Mouse (Mus musculus): ENCODE results near the gene Chd1. TPM values are rescaled to one million over a fixed set of nuclear protein-coding genes. Genes with fewer than 3 reads are reported as not detected.
"Not testable (repeated sequence)": the region's sequence is repeated elsewhere in the genome, so short reads cannot be mapped to it uniquely, and the experiment has no call there.

Chd1 gene
- polyA plus RNA-seq, 1 experiment from 2014 or later, result 18.3 TPM

- H3K36me3 ChIP-seq (ENCODE audit: control insufficient read depth, insufficient read depth, low read length), result peaks cover 18% of the 10 kb centered on the region
- 50% methylated on average over 1 of the region's 1 CpGs for WGBS
- H3K4me1 ChIP-seq (replicated peaks; ENCODE audit: control insufficient read depth, insufficient read depth, low read length), result no peaks in the 10 kb centered on the region
- ATAC-seq (ENCODE audit: low read depth), result no peak
- H3K9me3 ChIP-seq (ENCODE audit: control insufficient read depth, low read length), result no peaks in the 10 kb centered on the region
- no peak overlapping the region for H3K27ac ChIP-seq (ENCODE audit: low read length)
- no peak overlapping the region for H3K9ac ChIP-seq (ENCODE audit: low read length)
- H3K4me2 ChIP-seq (ENCODE audit: low read depth, low read length), result no peak overlapping the region
- H3K27me3 ChIP-seq (ENCODE audit: control insufficient read depth, insufficient read depth, low read depth, low read length), result no peaks in the 10 kb centered on the region
- H3K4me3 ChIP-seq (ENCODE audit: low read length), result no peak overlapping the region
Measured at GRCm38 (mm10) chr17:15723291-15723690, 18.5 kb downstream of the Chd1 start.

- not testable (repeated sequence) for H3K4me2 ChIP-seq (ENCODE audit: low read depth, low read length); H3K9me3 ChIP-seq (ENCODE audit: control insufficient read depth, low read length); H3K9ac ChIP-seq (ENCODE audit: low read length); ATAC-seq (ENCODE audit: low read depth); H3K27ac ChIP-seq (ENCODE audit: low read length); H3K4me1 ChIP-seq (replicated peaks; ENCODE audit: control insufficient read depth, insufficient read depth, low read length); H3K4me3 ChIP-seq (ENCODE audit: low read length); H3K27me3 ChIP-seq (ENCODE audit: control insufficient read depth, insufficient read depth, low read depth, low read length)
- H3K36me3 ChIP-seq (ENCODE audit: control insufficient read depth, insufficient read depth, low read length), result peaks cover 18% of the 10 kb centered on the region
- 87% methylated on average over 2 of the region's 5 CpGs for WGBS
Measured at GRCm38 (mm10) chr17:15723866-15724475, 19.2 kb downstream of the Chd1 start.

DNA sequence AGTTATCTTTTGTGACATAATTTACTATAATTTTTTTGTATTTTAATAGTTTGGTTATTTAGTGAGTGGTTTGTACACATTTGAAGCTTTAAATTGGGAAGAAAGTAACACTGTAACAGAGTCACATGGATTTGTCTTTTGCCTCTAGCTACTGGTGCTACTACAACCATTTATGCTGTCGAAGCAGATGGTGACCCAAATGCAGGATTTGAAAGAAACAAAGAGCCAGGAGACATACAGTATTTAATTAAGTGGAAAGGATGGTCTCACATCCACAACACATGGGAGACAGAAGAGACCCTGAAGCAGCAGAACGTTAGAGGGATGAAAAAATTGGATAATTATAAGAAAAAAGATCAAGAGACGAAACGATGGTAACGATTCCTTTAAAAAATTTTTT lies 26.9 kb downstream of the Chd1 start:
- Histone ChIP-seq H3K27ac (ENCODE audit: low read length) (no peak overlapping the region), H3K4me2 (ENCODE audit: low read depth, low read length) (no peak overlapping the region), H3K27me3 (ENCODE audit: control insufficient read depth, insufficient read depth, low read depth, low read length) (no peaks in the 10 kb centered on the region), H3K9me3 (ENCODE audit: control insufficient read depth, low read length) (no peaks in the 10 kb centered on the region), H3K9ac (ENCODE audit: low read length) (no peak overlapping the region), H3K36me3 (ENCODE audit: control insufficient read depth, insufficient read depth, low read length) (peaks cover 23% of the 10 kb centered on the region), H3K4me1 (replicated peaks; ENCODE audit: control insufficient read depth, insufficient read depth, low read length) (no peaks in the 10 kb centered on the region), H3K4me3 (ENCODE audit: low read length) (no peak overlapping the region)
- 95% methylated on average over 5 of the region's 5 CpGs for WGBS
- no peak for ATAC-seq (ENCODE audit: low read depth)

DNA sequence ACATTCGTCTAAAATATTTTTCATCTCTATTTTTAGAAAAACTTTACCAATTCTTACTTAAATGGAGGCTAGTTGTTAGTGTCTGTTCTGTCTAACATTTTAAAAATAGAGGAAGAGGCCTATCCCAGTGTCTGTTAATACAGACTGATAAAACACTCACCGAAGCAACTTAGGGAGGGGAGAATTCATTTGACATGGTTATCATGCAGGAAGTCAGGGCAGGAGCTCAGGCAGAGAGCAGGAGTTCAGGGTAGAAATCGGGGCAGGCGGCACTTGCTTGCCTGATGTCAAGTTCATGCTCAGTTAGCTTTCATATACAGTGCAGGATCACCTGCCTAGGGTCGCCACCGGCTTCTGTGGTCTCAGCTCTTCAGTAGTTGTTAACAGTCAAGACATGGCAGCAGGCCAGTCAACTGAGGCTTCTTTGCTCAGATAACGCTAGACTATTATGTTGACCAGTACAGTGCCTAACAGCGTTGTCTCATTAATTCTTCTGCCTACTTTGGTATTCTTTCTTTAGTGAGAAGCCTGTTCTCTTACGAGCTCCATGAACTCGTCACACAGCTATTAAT lies 32.7 kb downstream of the Chd1 start:
- H3K9ac ChIP-seq (ENCODE audit: low read length), result no peak overlapping the region
- no peaks in the 10 kb centered on the region for H3K4me1 ChIP-seq (replicated peaks; ENCODE audit: control insufficient read depth, insufficient read depth, low read length)
- WGBS, result 90% methylated on average over 10 of the region's 10 CpGs

DNA sequence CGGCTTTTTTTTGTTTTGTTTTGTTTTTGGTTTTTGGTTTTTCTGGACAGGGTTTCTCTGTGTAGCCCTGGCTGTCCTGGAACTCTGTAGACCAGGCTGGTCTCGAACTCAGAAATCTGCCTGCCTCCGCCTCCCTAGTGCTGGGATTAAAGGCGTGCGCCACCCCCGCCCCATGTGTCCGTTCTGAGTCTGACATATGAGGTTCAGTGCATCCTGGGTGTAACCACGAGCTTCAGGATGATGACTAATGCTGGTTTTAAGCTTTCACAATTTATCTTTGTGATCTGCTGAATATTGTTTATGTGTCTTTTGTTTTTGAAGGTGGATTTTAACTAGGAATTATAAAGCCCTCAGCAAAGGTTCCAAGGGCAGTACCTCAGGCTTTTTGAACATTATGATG lies 37.1 kb downstream of the Chd1 start:
- WGBS, result 80% methylated on average over 8 of the region's 8 CpGs
- Histone ChIP-seq H3K27me3 (ENCODE audit: control insufficient read depth, insufficient read depth, low read depth, low read length) (no peaks in the 10 kb centered on the region), H3K9ac (ENCODE audit: low read length) (no peak overlapping the region), H3K9me3 (ENCODE audit: control insufficient read depth, low read length) (no peaks in the 10 kb centered on the region), H3K27ac (ENCODE audit: low read length) (no peak overlapping the region), H3K4me1 (replicated peaks; ENCODE audit: control insufficient read depth, insufficient read depth, low read length) (no peaks in the 10 kb centered on the region), H3K4me3 (ENCODE audit: low read length) (no peak overlapping the region), H3K36me3 (ENCODE audit: control insufficient read depth, insufficient read depth, low read length) (peaks cover 39% of the 10 kb centered on the region), H3K4me2 (ENCODE audit: low read depth, low read length) (no peak overlapping the region)
- no peak for ATAC-seq (ENCODE audit: low read depth)

More for the DNA sequence above, 32.7 kb downstream of the Chd1 start:
- Histone ChIP-seq H3K27ac (ENCODE audit: low read length) (no peak overlapping the region), H3K36me3 (ENCODE audit: control insufficient read depth, insufficient read depth, low read length) (peaks cover 33% of the 10 kb centered on the region), H3K27me3 (ENCODE audit: control insufficient read depth, insufficient read depth, low read depth, low read length) (no peaks in the 10 kb centered on the region), H3K4me2 (ENCODE audit: low read depth, low read length) (no peak overlapping the region), H3K4me3 (ENCODE audit: low read length) (no peak overlapping the region), H3K9me3 (ENCODE audit: control insufficient read depth, low read length) (no peaks in the 10 kb centered on the region)
- ATAC-seq (ENCODE audit: low read depth), result no peak

DNA sequence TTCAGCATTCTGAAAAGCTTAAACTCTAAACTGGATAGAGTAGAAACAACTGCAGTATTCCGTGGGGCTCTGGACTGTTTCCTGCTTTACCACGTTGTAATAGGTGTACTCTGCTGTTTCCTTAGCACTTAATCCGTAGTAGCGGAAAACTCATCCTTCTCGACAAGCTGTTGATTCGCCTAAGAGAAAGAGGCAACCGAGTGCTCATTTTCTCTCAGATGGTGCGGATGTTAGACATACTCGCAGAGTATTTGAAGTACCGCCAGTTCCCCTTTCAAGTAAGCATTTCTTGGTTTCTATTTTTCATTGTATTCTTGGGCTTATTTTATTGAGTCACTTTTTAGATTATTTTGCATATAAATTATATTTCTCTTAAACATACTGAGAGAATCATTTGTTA lies 38.2 kb downstream of the Chd1 start:
- Histone ChIP-seq H3K27me3 (ENCODE audit: control insufficient read depth, insufficient read depth, low read depth, low read length) (no peaks in the 10 kb centered on the region), H3K4me3 (ENCODE audit: low read length) (no peak overlapping the region), H3K27ac (ENCODE audit: low read length) (no peak overlapping the region), H3K9ac (ENCODE audit: low read length) (no peak overlapping the region), H3K4me1 (replicated peaks; ENCODE audit: control insufficient read depth, insufficient read depth, low read length) (no peaks in the 10 kb centered on the region), H3K36me3 (ENCODE audit: control insufficient read depth, insufficient read depth, low read length) (peaks cover 35% of the 10 kb centered on the region), H3K4me2 (ENCODE audit: low read depth, low read length) (no peak overlapping the region), H3K9me3 (ENCODE audit: control insufficient read depth, low read length) (no peaks in the 10 kb centered on the region)
- ATAC-seq (ENCODE audit: low read depth), result no peak
- WGBS, result 84% methylated on average over 10 of the region's 10 CpGs

GRCm38 (mm10) chr17:15743379-15743778 lies 38.6 kb downstream of the Chd1 start:
- H3K27ac ChIP-seq (ENCODE audit: low read length), result no peak overlapping the region
- H3K27me3 ChIP-seq (ENCODE audit: control insufficient read depth, insufficient read depth, low read depth, low read length), result no peaks in the 10 kb centered on the region
- H3K4me3 ChIP-seq (ENCODE audit: low read length), result no peak overlapping the region
- no peaks in the 10 kb centered on the region for H3K9me3 ChIP-seq (ENCODE audit: control insufficient read depth, low read length)
- no peak overlapping the region for H3K9ac ChIP-seq (ENCODE audit: low read length)
- peaks cover 38% of the 10 kb centered on the region for H3K36me3 ChIP-seq (ENCODE audit: control insufficient read depth, insufficient read depth, low read length)
- ATAC-seq (ENCODE audit: low read depth), result no peak
- 76% methylated on average over 5 of the region's 5 CpGs for WGBS
- H3K4me1 ChIP-seq (replicated peaks; ENCODE audit: control insufficient read depth, insufficient read depth, low read length), result no peaks in the 10 kb centered on the region
- H3K4me2 ChIP-seq (ENCODE audit: low read depth, low read length), result no peak overlapping the region

DNA sequence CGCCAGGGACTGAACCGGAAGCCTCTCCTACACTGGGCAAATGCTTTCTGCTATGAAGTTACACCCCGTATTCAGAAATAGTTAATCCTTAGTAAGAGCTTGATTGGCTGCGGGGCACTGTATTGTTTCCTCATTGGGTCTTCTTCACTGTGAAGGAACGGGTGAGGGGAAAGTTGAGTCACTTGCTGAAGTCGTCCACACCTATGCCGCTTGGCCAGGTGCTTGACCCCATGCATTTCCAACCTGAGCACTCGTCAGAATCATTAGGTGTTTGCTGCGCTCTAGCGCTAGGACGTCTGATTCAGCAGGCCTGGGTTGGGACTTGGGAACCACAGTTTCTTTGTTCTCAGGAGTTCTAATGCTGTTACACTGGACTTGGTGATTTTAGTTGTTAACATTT lies 41.9 kb downstream of the Chd1 start:
- WGBS, result 73% methylated on average over 11 of the region's 11 CpGs

GRCm38 (mm10) chr17:15748022-15748421 lies 43.3 kb downstream of the Chd1 start:
- Histone ChIP-seq H3K4me1 (replicated peaks; ENCODE audit: control insufficient read depth, insufficient read depth, low read length) (no peaks in the 10 kb centered on the region), H3K4me2 (ENCODE audit: low read depth, low read length) (no peak overlapping the region), H3K4me3 (ENCODE audit: low read length) (no peak overlapping the region), H3K27ac (ENCODE audit: low read length) (no peak overlapping the region), H3K9me3 (ENCODE audit: control insufficient read depth, low read length) (no peaks in the 10 kb centered on the region), H3K36me3 (ENCODE audit: control insufficient read depth, insufficient read depth, low read length) (peaks cover 44% of the 10 kb centered on the region), H3K9ac (ENCODE audit: low read length) (no peak overlapping the region), H3K27me3 (ENCODE audit: control insufficient read depth, insufficient read depth, low read depth, low read length) (no peaks in the 10 kb centered on the region)
- no peak for ATAC-seq (ENCODE audit: low read depth)
- WGBS, result 91% methylated on average over 6 of the region's 6 CpGs

More for the DNA sequence above, 41.9 kb downstream of the Chd1 start:
- Histone ChIP-seq H3K27me3 (ENCODE audit: control insufficient read depth, insufficient read depth, low read depth, low read length) (no peaks in the 10 kb centered on the region), H3K27ac (ENCODE audit: low read length) (no peak overlapping the region), H3K4me1 (replicated peaks; ENCODE audit: control insufficient read depth, insufficient read depth, low read length) (no peaks in the 10 kb centered on the region), H3K9ac (ENCODE audit: low read length) (no peak overlapping the region), H3K36me3 (ENCODE audit: control insufficient read depth, insufficient read depth, low read length) (peaks cover 42% of the 10 kb centered on the region), H3K4me2 (ENCODE audit: low read depth, low read length) (no peak overlapping the region), H3K9me3 (ENCODE audit: control insufficient read depth, low read length) (no peaks in the 10 kb centered on the region), H3K4me3 (ENCODE audit: low read length) (no peak overlapping the region)
- ATAC-seq (ENCODE audit: low read depth), result no peak

All from lung, embryonic 16.5 days (tissue).